Mouse (Mus musculus) lung, postnatal 10 days (tissue): ENCODE measurements around the gene Ugp2.

Source experiments
- DNase-seq: peaks from one replicate; pipeline ENCODE4 v3.0.0; 2021

Gene Ugp2

DNA sequence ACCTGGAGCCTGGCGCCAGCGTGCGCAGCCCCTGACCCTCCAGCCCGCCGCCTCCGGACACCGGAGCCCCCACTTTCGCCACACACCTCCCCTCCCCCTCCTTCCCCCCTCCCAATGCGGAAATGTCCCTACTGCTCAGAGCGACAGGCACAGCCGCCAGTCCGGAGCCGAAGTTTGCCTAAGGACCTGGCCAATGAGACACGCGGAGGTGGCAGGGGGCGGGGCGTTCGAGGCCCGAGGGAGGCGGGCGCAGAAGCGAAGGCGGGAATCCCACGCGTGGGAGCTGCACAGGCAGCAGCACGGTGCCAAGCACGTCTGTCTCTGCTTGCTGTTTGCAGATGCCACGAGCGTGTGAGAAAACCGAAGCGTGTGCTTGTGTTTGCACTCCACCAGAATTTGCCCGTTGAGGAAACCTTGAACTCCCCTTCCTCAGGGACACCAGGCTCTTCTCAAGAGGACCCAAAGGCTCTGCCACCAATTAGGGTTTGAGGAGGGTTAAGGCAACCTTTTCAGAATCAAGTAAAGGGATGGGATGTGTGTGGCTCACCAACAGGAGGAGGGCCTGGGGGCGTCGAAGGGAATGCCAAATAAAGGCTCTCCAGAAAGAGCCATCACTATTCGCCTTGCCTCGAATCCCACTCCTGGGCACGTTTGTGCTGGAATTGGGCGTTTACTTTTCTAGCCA lies at the start of gene Ugp2:
TSS of gene Ugp2 (minus strand) at position 80 of the 685 bp plus-strand sequence.
- peak; percentile 98 for DNase-seq

DNA sequence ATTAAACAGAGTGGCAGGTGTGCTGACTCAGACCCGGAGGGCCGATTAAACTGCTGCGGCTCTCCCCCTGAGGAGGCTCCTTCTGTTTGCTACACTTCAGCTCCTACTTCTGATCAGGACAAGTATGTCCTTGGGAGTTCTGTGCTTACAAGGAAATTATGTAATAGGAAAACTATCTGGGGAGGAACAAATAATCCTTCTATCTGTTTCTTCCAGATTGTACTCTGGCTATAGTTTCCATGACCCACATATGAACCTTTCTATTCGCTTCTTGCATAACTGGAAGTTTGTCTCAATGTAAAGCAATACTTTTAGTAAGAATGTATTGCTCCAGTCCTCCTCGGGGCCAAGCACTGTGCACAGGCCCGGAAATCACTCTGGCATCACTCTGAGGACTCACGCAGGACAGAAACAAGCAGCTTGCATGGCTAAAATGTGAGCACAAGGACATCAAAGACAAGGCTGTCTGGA lies 43.9 kb upstream of the Ugp2 start:
- DNase-seq, result peak; percentile 47

DNA sequence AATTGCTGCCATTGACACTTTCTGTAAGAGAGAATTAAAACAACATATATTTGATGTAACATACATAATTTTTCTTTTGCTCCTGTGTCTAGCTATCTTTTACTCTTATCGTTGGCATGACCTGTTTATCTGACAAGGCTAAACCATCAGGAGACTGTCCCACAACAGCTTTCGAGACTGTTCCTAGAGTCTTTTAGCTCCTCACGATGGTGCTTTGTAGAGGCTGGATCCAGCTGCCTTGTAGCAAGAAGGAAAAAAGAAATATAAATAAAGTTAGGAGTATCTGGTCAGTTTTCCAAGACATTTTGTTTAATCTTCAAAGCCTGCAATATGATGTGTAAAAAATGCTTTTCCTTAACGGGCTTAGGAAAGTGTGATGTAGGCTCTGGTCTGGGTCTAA lies 35.7 kb upstream of the Ugp2 start:
- no peak for DNase-seq

GRCm38 (mm10) chr11:21406141-21406540 lies 35.1 kb upstream of the Ugp2 start:
- no peak for DNase-seq

DNA sequence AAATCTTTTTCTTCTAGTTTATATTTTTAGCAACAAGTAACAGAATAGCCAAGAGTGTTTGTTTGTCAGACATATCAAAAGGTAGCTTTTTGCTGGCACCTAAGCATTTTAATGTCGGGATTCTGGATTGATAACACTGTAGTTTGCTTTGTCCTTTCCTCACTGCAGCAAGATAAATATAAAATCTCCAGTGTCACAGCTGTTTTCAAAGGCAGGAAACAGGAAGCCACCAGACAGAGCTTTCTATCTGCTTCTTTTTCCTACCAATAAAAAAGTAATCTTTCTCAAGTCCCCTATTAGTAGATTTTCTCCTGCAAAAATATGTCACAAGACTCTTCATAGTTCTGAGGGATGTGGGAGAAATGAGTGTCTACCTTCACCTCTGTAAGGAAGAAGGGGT lies 32.9 kb upstream of the Ugp2 start:
- DNase-seq, result no peak

DNA sequence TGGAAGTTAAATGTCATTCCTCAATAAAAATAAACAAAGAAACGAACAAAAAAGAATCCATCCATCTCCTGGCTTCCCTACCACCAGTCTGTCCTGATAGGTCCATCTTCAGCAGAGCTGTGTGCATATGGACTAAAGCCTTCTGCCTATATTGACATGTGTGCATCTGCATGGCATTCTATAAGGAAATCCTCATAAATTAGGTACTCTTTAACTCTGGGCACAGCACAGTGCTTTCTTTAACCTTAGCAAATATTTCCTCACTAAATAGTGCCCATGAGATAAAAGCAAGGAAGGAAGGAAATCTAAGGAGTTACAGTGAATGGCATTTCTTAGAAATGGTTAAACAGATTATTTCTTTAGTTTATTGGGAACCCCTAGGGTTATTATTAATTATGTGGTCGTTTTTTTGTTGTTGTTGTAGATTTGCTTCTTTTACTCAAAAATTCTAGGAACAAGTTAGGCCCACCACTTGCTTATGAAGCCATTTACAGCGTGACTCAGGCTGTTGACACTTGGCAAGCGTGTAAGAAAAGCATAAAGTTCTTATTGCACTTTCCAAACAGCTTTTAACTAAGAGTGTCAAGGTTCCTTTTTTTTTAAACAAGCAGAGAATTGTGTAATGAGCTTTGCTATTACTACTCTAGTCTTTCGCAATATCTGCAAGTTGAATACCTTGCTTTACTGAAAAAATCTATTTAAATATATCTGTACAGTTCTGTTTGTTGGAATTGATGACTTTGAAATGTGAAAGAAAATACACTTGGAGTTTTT lies 31.7 kb upstream of the Ugp2 start:
- DNase-seq, result no peak

DNA sequence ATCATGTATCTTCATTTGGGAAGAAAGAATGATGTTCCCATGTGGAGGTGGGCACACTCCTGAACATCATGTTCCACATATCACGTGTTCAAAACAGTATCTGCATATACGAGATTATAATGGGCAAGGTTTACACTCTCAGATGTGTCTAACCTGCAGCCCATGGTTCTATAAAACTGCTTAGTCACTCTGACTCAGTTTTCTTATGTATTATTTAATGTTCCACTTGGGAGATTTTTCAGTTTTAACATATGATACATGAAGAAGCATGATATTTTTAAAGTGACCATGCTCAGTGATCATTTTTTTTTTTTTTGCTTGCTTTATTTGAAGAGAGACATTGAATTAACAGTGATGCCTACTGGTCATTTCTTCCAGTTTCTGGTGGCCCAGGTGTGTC lies 30.2 kb upstream of the Ugp2 start:
- no peak for DNase-seq

- DNase-seq, result peak; percentile 65
Observed at GRCm38 (mm10) chr11:21399186-21399681, 28.2 kb upstream of the Ugp2 start.

- peak; percentile 65 for DNase-seq
Observed at GRCm38 (mm10) chr11:21398464-21398863, 27.5 kb upstream of the Ugp2 start.

DNA sequence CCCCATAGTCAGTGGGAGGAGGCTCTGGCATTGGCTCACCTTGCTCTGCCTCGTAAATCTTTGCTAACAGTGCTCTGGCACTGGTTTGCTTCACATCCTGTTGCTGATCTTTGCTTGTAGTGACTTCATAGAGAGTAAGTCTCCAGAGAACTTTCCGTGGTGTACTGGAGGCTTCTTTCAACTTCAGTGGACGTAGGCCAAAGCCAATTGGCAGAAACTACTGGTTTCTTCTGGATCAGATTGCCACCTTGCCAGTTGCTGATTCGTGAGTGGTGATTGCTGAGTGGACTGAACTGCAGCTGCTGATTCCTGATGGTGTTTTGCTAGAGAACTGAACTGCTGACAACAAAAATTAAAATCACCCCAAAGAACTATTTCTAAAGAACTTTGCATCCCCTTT lies 15.8 kb upstream of the Ugp2 start:
- DNase-seq, result no peak

- no peak for DNase-seq
Observed at GRCm38 (mm10) chr11:21374096-21374495, 3.1 kb upstream of the Ugp2 start.

DNA sequence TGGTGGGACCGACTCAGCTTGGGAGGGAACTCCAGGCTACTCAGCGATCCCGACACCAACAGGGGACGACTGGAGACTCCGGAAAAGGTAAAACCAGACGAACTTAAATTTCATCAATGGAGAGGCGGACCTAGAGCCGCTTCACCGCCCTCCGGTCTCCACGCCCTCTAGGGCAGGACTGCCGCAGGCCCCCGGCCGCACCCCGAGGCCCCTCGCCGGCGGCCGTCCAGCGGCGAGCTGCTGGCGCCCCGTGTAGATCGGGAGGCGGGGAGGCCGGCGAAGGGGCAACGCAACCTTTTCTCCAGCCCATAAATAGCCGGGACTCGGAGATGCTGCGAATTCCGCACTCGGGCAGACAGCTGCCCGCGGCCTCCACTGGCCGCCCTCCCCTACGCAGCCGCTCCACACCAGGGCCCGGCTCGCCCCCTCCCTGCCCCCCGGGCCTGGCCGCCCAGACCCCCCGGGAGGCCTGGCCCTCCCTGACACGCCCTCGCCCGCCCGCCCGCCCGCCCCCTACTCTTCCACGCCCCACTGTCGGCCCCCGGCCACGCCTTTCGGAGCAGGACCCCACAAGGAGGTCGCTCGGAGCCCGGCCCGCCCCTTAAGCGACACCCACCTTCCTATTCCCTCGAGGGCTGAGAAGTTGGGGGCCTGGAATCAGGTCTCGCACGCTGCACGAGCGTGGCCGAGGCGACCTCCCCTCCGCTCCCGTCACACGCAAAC lies 441 bp downstream of the Ugp2 start:
- DNase-seq, result peak; percentile 91

DNA sequence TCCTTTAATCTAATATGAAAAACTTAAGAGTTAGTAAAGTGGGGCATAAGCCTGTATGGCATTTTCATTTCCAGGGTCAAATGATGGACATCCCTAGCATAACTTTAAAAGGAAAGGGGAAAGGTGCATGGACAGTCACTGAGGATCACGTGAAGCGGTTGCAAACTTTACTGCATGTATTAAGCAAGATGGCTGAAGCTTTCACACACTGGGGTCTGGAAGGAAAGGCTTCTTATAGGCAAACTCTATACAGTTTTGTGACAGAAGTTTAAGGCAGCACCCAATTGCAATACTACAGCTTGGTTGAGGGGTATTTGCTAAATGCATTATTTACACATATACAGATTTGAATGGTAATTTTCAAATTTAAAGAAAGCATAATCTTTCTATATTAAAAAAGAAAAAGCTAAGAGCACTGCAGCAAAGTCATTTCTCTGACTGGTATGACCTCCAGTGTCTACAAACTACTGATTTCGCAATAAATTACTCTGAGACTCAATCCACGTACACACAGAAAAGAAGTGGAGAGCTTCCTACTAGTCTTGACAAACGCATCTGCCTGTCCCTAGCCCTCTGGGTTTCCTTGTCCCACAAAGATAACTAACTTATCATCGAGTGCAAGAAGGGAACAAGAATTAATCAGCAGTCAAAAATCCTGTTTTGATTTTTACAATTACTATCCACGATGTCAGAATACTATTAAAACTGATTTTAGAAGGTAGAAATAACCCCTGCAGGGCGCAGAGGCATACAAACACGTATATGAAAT lies 1.6 kb downstream of the Ugp2 start:
- no peak for DNase-seq

DNA sequence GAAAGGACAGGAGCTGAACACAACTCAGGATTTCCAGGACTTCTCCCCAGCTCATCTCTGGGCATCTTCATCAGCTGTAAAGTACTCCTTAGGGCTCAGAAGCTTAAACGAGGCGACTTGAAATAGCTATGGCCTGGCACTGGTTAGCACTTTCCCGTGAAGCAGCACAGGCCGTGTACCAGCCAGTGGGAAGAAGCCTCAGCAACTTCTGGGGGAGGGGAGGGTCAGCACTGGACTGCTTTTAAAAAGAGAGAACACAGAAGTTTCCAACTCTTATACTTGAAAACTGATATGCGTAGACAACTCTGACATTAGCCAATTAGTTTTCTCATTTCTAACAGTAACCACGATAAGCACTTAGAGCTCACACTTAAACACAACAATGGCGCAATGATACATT lies 2.5 kb downstream of the Ugp2 start:
- DNase-seq, result peak; percentile 10

- no peak for DNase-seq
Observed at GRCm38 (mm10) chr11:21363144-21363940, 7.7 kb downstream of the Ugp2 start.

DNA sequence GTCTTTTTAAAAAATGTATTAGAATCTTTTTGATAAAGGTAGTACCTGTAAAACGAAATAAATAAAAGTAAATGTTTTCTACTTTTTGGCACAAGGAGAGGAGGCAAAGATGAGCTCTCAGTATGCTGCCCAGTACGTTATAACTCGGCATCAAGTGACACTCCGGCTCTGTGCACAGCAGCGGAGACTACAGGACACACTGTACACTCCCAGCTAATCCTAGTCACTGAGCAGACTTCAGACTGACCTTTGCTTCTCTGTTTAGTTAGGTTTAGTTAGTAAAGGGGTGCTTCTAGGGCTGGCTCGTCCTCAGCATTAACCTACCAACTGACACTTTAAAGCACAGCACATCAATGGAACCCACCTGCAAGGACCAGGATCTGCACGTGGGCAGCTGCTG lies 19.7 kb downstream of the Ugp2 start:
- DNase-seq, result no peak

- no peak for DNase-seq
Observed at GRCm38 (mm10) chr11:21348890-21349289, 22.1 kb downstream of the Ugp2 start.

GRCm38 (mm10) chr11:21346020-21346419 lies 25.0 kb downstream of the Ugp2 start:
- DNase-seq, result no peak

DNA sequence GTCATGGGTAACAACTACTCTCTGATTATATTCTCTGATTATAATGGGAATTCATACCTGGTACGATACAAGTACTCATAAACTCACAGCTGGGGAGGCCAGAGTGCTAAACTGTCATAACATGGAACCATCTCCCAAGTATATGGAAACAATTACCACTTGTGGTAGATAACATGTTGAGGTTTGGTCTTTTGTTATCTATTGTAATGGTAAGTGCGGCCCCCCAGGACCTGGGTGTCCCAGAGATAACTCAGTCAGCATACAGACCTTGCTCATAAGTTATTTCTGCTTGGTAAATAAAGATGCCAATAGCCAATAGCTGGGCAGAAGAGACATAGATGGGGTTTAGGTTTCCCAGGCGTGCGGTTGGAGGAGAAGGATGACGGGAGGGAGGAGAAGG lies 27.5 kb downstream of the Ugp2 start:
- no peak for DNase-seq

GRCm38 (mm10) chr11:21339088-21339487 lies 31.9 kb downstream of the Ugp2 start:
- DNase-seq, result no peak

GRCm38 (mm10) chr11:21337855-21338254 lies 33.1 kb downstream of the Ugp2 start:
- no peak for DNase-seq
